Mouse (Mus musculus) lung, postnatal 0 days (tissue): ENCODE results near the gene Tor1b.

ENCODE experiments used
- CTCF ChIP-seq: IDR thresholded peaks from 2 replicates; pipeline ENCODE4 v1.5.1; 2016; ENCODE audit warnings: antibody characterized with exemption, mild to moderate bottlenecking
- EP300 ChIP-seq: IDR thresholded peaks from 2 replicates; pipeline ENCODE4 v1.6.1; 2016; ENCODE audit warnings: antibody characterized with exemption, mild to moderate bottlenecking, control low read depth

DNA sequence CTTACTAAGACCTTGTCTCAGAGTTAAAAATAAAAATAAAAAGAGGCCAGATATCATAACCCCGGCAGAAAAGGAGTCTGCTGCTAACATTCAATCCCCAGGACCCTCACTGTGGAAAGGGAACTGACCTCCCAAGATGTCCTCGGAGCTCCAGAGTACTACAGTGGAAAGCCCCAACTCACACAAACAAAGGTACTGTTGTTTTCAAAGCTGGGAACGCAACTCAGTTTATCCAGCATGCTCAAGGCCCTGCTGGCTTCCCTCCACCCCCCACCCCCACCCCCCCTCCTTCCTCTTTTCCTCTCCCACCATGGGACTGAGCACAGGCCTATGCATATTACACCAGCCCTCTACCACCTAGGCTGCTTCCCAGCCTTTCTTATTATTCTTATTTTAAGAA is 37.9 kb upstream of the Tor1b start:
- TF ChIP-seq CTCF (no peak), EP300 (no peak)
